Mouse (Mus musculus) cerebellum, postnatal 14 days (tissue): ENCODE data around the gene Mcoln3.

Experiments used
- DNase-seq, 2 experiments: peaks; one replicate each; pipeline ENCODE4 v3.0.0; 2021; ENCODE audit warnings: mixed read lengths in 2 of 2

Mcoln3 gene

DNA sequence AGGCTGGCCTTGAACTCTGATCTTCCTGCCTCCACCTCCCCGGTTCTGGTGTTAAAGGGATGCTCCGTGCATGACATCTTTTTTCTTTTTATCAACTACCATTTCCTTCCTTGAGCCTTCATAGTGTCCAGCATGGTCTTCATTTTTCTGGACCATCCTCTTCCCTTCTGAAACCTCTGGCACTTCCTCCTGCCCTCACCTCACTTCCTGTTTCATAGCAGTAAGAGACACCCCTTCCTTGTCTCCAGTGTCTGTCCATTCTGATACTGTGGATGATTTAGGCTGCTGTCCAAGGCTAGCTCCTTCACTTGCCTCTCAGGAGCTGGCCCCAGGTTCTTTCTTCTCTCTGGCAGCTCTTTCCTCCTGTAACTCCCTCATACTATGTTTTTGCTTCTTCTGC lies 18.2 kb downstream of the Mcoln3 start:
- DNase-seq: no peak

DNA sequence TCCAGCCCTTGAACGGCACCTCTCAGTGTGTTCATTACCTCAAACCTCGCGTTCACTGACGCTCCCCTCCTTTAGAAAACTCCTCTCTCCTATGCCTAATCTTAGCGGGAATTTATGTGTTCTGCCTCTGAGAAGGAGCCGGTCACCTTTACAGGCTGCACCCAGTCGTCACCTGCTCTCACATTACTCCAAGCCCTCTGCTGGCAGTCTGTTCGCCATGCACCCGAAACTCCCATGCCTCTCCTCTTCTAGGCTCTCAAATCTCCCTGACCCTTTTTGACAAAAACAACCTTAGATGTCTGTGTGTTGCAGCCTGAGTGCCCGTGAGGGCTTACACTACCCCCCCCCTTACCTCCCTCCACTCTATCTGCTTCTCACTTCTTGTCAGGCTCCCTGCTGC lies 19.2 kb downstream of the Mcoln3 start:
- peak in 1 of 2 experiments; percentile 9 for DNase-seq

DNA sequence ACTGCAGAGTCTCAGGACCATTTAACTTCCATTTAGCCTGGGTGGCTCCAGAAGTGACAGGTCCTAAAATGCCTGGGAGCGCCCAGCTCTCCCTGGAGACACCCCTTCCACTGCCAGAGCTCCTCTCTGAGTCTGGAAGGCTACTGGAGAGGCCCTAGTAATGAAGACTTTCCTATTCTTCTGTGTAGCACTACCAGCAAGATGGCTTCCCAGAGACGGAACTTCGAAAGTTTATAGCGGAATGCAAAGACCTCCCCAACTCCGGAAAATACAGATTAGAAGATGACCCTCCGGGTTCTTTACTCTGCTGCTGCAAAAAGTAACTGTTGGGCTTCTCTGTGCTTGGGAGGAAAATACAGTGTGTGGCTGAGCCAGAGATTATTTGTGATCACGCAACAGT lies 23.0 kb downstream of the Mcoln3 start:
- no peak for DNase-seq

- no peak for DNase-seq
These were observed 25.3 kb downstream of the Mcoln3 start for GRCm38 (mm10) chr3:146142523-146142922.

DNA sequence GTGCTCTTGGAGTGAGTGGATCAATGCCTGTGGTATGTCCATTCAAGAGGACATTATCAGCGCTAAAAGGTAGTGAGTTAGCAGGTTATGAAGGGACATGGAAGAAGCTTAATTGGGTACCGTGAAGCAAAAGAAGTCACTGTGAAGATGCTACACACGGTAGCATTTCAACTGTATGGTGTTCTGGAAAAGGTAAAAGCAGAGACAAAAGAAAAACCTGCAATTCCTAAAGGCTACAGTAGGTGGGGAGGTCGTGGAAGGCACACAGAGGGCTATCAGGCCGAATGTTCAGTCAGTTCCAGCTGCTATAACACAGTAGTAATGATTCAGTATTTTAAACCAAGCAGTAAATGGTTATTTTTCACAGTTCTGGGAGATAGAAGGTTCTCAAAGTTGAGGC lies 28.3 kb downstream of the Mcoln3 start:
- no peak for DNase-seq

GRCm38 (mm10) chr3:146146131-146146530 lies 28.9 kb downstream of the Mcoln3 start:
- DNase-seq: no peak

DNA sequence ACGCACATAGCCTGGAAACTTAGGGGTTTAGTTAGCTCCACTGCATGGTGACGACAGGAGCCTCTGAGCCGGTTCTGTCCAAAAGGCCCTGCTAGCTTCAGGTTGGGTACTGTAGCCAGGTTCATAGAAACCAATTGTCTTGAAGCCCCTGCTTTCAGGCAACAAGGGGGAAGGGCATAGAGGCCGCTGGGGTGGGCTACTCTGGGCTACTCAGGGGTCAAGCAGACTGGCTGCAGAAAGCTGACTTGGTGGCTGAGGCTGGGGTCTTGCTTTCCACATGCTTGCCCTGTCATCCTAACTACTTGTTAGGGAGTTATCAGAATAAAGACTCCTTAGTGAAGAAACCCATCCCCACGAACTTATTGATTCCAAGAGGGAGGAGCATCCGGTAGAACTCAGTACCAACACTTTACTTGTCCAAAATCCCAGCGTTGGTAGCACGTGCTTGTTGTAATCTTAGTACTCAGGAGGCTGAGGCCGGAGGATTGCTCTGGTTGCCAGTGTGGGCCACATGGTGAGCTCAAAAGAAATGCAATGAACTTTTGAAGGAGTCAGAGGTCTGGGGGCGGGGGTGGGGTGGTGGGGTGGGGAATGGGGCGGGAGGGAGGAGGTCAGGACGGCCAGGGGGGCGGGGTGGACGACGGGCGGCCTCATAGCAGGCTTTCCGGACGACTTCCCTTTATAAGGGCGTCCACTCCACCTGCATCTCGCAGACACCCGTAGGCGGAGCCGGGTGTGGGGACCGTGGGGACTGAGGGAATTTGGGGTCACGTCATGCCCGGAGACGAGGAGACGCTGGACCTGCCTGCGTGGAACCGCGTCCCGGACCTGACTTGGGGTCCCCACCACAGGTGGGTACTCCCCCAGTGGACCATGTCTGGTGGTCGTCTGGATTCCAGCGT lies 32.2 kb downstream of the Mcoln3 start, which contains the start of gene Mcoln2:
Gene Mcoln2 (plus strand): TSS at position 678 of the 902 bp plus-strand sequence.
- DNase-seq: no peak

DNA sequence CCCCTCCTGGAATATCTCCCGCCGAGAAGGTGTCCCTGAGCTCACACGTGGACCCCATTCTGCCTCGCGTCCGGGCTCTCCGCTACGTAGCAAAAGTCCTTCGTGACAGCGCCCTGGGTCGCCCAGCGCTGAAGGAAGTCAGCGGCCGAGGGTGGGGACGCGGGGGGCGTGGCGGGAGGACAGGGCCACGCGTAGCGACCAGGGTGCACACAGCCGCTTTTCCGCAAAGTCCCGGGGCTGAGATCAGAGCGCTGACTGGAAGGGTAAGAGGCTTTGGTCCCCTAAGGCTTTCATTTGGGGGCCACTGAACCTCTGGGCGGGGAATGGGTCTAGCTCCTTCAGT lies 32.8 kb downstream of the Mcoln3 start:
- DNase-seq: peak in 1 of 2 experiments; percentile 6

GRCm38 (mm10) chr3:146150560-146150959 lies 33.3 kb downstream of the Mcoln3 start:
- DNase-seq: no peak

GRCm38 (mm10) chr3:146151328-146151727 lies 34.1 kb downstream of the Mcoln3 start:
- DNase-seq: no peak

DNA sequence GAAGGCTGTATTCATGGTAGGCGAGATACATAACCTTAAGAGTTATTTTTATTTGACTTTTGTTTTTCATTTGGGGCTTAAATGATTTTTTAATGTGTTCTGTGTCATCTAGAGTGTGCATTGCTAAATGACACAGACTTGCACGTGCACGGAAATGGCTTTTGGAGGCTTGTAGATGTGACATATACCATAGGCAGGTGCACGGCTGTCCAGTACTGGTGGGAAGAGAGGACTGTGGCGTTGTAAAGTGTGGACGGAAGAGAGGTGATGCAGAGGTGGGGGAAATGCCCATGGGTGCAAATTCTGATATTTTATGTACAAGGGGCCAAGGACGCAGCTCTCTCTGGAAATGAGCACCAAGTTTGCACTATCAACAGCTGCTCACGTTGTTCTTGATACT lies 34.5 kb downstream of the Mcoln3 start:
- DNase-seq: no peak

GRCm38 (mm10) chr3:146152348-146152747 lies 35.1 kb downstream of the Mcoln3 start:
- no peak for DNase-seq

GRCm38 (mm10) chr3:146152913-146153312 lies 35.7 kb downstream of the Mcoln3 start:
- DNase-seq: no peak

GRCm38 (mm10) chr3:146153862-146154611 lies 36.8 kb downstream of the Mcoln3 start:
- DNase-seq: no peak

- DNase-seq: no peak
These were observed 38.7 kb downstream of the Mcoln3 start for GRCm38 (mm10) chr3:146155628-146156576.

DNA sequence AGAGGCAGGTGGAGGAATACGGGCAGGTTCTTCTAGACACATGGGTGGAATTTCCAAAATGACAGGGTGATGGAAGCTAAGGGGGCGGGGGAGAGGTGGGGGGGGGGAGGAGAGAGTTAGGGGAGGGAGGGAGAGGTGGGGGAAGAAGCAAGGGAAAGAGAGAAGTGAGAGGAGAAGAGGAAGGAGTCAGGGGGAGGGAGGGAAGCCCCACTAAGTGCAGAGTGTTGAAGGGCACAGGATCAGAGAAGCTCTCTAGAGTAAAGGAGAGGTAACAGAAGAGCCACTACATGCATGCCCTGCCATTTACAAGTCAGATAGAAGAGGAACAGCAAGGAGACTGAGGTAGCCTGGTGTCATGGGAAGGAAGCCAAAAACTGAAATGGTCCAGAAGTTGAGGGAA lies 39.6 kb downstream of the Mcoln3 start:
- no peak for DNase-seq

DNA sequence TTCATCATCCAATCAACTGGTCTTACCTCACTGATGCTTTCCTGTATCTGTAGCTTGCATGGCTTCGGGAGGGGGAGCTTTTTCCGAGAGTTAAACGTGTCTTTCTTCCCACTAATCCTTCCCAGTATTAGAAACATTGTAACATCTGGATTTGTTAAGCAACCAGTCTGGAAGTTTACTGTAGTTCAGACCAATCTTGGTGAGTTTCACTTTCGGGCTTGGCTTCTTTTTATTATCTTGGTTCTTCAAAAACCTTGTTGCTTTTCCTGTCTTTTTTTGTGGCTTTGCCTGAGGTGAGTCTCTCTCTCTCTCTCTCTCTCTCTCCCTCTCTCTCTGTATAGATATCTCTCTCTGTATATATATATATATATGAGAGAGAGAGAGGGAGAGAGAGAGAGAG lies 40.8 kb downstream of the Mcoln3 start:
- DNase-seq: no peak

- DNase-seq: no peak
These were observed 42.1 kb downstream of the Mcoln3 start for GRCm38 (mm10) chr3:146159360-146159759.

GRCm38 (mm10) chr3:146162197-146162596 lies 44.9 kb downstream of the Mcoln3 start:
- DNase-seq: no peak

DNA sequence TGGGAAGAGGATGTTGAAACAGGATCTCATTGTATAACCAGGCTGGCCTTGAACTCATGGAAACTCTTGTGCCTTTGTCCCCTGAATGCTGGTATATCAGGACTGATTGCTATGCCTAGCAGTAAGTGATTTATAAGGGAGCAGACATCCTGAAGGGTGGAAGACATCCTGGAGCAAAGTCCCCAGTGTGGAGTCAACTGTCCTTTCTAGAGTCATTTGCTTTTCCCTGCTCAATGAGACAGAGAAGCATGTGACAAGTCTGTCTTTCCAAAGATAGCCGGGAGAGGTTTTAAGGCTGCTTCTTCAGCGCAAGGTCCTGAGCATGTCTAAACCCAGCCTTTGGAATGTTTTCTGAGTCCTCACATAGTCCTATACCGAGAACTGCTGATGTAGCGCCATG lies 52.1 kb downstream of the Mcoln3 start:
- no peak for DNase-seq

DNA sequence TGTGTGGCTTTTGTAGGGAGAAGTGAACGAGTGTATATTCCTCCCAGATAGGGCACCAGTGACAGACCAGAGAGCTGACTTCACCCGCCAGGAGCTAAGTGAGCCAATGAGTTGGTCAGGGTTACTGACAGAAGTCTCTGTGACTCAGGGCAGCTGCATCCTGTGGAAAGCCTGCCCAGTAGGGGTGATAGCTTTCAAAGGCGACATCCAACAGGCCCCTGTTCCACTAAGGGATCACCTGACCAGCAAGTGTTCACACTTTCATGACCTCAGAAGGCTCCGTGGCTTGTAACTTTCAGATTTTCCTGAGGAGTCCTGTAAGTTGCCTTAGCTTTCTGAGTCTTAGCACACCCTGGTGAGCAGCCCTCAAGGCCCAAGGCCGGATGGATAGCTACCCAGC lies 55.8 kb downstream of the Mcoln3 start:
- DNase-seq: no peak

GRCm38 (mm10) chr3:146174215-146174614 lies 57.0 kb downstream of the Mcoln3 start:
- DNase-seq: no peak

DNA sequence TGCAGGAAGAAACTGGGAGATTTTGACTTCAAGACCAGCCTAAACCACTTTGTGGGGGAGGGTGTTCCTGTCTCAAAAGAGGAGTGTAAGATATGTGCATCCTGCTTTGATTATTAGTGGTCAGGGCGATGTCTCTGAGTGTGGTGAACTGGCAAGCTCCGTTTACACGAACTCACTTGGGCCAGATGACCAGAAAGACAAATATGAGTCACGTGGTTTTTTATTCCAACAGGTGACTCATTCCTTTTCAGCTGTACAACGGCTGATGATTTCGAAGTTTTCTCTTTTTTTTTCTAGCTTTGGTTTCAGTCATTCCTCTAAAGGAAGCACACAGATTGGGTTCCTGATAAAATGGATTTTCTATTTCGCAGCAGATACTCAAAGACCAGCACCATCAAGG lies 60.0 kb downstream of the Mcoln3 start:
- DNase-seq: no peak
